Mouse (Mus musculus) olfactory bulb, adult 2 months (tissue): ENCODE data around the gene Mgmt. TPM values are rescaled to one million over a fixed set of nuclear protein-coding genes. Genes with fewer than 3 reads are reported as not detected.

ENCODE experiments used
- H3K27ac ChIP-seq: fragments of 200-500 bp; 2 replicates; pipeline ENCODE4 v1.5.1; 2012; ENCODE audit warnings: low read depth, low read length; ENCODE audit not compliant: insufficient read depth
- H3K4me1 ChIP-seq: fragments of 200-500 bp; 2 replicates; pipeline ENCODE4 v1.6.1; 2012; ENCODE audit warnings: low read length; ENCODE audit not compliant: control insufficient read depth, insufficient read depth
- H3K4me3 ChIP-seq: fragments of 200-500 bp; 2 replicates; pipeline ENCODE4 v1.5.1; 2012; ENCODE audit warnings: mild to moderate bottlenecking, low read depth, low read length, moderate library complexity; ENCODE audit not compliant: insufficient read depth
- CTCF ChIP-seq: fragments of 200-500 bp; IDR thresholded peaks from 2 replicates; pipeline ENCODE4 v1.5.1; 2012; ENCODE audit warnings: low read depth, mild to moderate bottlenecking, low read length, moderate library complexity; ENCODE audit not compliant: insufficient read depth
- POLR2A ChIP-seq: fragments of 200-500 bp; IDR thresholded peaks from 2 replicates; pipeline ENCODE4 v1.6.1; 2012; ENCODE audit warnings: mild to moderate bottlenecking, low read depth, low read length, moderate library complexity; ENCODE audit not compliant: insufficient read depth
- WGBS: fragments of 180-500 bp; shearing (Covaris S2); methylation state at CpG from one replicate; pipeline ENCODE4 v1.1.7; 2018; 5-methylcytosine and 5-hydroxymethylcytosine counted together
- polyA plus RNA-seq: library from polyadenylated mRNA; stranded (reverse); fragments of >200 nt; gene quantifications from 2 replicates; pipeline ENCODE4 v1.2.4, GENCODE M21; 2012; ENCODE audit warnings: low replicate concordance; ENCODE audit not compliant: missing spikeins, insufficient read depth, insufficient read length

Mgmt gene
- polyA plus RNA-seq, 1 experiment: not detected

DNA sequence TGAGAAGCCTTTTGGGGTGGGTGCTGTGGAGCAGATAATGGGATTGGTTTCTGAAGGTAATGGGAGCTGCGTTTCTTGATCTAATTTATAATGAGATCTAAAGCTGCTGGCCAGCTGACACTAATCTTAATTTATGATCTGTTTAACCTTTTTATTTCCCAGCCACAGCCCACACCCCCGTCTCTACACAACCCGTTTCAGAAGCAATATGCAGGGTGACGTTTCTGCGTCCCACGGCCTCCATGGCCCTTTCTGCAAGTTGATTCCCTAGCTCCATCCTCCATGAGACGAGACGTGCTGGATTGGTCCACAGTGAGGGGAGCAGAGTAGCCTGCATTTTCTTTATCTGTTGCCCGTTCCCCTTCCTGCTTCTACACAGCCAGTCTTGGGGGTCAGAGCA, 31.8 kb downstream of the Mgmt start:
- Histone ChIP-seq H3K27ac (no peak overlapping the region), H3K4me3 (no peak overlapping the region), H3K4me1 (peaks cover 4% of the 10 kb centered on the region)
- no peak for TF ChIP-seq CTCF
- TF ChIP-seq POLR2A: no peak
- 91% methylated on average over 9 of the region's 9 CpGs for WGBS

DNA sequence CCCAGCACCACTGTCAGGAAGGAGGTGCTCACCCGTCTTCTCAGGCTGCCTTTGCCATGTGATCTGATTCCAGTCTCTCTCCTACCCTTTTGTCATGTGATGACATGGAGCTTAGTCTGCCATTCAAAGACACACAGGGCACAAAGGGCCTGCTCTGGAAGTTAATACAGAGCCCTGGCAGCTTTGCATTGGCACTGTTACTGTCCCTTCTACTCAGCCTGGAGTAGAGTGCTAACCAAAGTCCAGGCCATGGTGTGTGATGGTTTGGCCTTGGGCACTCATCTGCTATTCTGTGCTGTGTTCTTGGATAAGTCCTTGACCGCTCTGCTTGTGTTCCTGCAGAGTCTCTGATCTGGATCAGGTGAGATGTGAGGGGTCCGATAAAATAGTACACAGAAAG, 36.0 kb downstream of the Mgmt start:
- Histone ChIP-seq H3K4me1 (no peaks in the 10 kb centered on the region), H3K4me3 (no peak overlapping the region), H3K27ac (no peak overlapping the region)
- WGBS: 94% methylated on average over 3 of the region's 3 CpGs
- TF ChIP-seq CTCF (no peak), POLR2A (no peak)

DNA sequence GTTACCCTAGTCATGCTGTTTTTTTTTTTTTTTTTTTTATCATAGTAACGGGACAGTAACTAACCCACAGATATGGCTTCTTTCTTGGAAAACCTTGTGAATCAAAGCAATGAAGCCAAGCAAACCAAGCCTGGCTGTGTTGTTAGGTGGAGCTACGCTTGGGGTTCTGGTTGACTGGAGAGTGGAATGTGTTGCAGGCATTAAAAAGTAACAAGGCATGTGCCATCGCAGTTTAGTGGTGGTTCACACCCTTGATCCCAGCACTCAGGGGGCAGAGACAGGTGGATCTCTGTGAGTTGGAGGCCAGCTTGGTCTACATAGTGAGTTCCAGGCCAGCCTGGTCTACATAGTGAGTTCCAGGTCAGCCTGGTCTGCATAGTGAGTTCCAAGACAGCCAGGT, 39.0 kb downstream of the Mgmt start:
- Histone ChIP-seq H3K4me1 (no peaks in the 10 kb centered on the region), H3K27ac (no peak overlapping the region), H3K4me3 (no peak overlapping the region)
- over 99% methylated on average over 3 of the region's 3 CpGs for WGBS
- TF ChIP-seq POLR2A (no peak), CTCF (no peak)

DNA sequence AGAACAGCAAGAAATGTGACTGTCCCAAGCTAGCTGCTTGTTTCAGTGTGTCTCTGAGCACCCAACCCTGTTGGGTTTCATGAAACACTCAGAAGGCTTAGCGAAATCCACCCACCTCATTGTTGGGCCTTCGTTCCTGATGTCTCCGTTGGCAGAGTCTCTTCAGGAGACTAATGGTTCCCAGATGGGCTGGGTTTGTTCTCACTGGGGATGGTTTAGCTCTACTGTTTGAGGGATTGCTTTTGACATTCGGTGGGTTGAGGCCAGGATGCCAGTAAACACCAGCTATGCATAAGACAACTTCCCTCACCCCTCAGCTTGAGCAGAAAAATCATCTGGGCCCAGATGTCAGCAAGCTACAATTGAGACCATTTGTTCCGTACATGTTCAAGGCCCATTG, 39.9 kb downstream of the Mgmt start:
- WGBS: 82% methylated on average over 5 of the region's 5 CpGs
- TF ChIP-seq POLR2A (no peak), CTCF (no peak)
- H3K4me1 ChIP-seq: no peaks in the 10 kb centered on the region
- H3K27ac ChIP-seq: no peak overlapping the region
- no peak overlapping the region for H3K4me3 ChIP-seq

DNA sequence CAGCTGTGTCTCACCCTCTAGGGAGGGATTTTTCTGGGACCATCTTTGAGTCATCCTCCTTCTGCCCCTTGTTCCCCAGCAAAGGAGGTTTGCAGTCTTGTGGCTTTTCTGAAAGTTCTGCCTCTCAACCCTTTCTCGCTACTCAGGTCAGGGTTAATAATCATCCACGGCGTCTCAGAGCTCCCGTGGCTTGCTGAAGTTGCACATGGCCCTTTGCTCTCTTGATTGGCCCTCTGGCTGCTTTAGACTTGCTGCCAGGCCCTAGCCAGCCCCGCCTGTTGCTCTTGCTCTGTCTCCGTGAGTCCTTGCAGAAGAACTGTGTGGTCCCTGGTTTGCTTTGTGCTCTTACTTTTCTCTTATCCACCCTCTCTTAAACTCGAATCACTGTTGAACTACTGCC, 40.4 kb downstream of the Mgmt start:
- Histone ChIP-seq H3K27ac (no peak overlapping the region), H3K4me3 (no peak overlapping the region), H3K4me1 (no peaks in the 10 kb centered on the region)
- WGBS: 90% methylated on average over 7 of the region's 7 CpGs
- no peak for TF ChIP-seq POLR2A
- TF ChIP-seq CTCF: no peak

DNA sequence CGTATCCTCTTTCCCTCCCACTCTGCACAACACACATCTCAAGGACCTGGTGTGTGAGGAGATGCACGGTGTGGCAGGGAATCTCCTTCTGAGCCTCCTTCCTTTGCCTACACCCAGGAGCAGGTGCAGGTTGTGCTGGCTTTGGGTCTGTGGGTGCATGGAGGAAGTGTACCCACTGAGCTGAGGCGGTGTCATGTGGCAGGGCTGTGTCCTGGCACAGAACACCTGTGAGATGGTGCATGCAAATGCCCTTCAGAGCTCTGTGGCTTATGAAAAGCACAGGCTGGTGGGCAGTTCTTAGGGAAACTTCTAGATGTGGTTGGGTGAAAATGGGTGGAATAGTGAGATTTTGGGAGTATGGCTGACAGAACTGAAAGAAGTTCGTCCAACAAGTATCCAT, 44.0 kb downstream of the Mgmt start:
- 88% methylated on average over 4 of the region's 4 CpGs for WGBS
- Histone ChIP-seq H3K4me1 (no peaks in the 10 kb centered on the region), H3K27ac (no peak overlapping the region), H3K4me3 (no peak overlapping the region)
- no peak for TF ChIP-seq POLR2A
- TF ChIP-seq CTCF: no peak

DNA sequence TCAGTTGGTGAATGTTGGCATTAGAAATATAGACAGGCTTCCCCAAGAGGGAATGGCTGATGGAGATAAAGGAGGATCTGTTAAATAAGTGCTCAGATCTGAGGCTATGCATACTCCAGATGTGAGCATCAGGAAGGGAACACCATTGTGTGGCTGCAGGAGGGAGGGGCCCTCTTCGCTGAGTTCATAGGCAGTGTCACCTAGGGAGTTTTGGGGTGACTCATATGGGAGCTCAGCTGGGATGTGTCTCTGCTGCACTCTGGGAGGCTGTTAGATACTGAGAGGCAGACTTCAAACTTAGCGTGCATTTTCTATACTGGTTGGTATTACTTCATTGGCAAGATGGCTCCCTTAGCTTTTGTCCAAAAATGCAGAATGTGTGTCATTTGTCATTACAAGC, 48.0 kb downstream of the Mgmt start:
- Histone ChIP-seq H3K4me1 (no peaks in the 10 kb centered on the region), H3K27ac (no peak overlapping the region), H3K4me3 (no peak overlapping the region)
- 88% methylated on average over 2 of the region's 2 CpGs for WGBS
- TF ChIP-seq POLR2A (no peak), CTCF (no peak)

DNA sequence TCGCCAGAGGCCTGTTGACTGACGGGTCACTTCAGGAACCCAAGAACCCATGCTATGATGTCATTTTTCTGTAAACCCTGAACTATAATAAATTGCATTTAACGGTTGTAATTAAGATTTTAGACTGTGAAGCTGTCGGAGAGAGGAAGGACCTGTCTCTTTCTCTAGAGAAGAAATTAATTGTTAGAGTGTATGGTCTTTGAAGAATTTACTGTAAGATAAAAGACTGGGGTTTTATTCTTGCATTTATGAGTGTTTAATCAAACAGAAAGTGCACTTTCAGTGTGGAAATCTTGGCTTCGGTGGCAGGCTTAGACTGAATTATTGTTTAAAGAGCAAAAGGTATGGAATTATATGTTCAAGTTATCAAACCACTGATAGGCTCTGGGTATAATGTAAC, 49.5 kb downstream of the Mgmt start:
- TF ChIP-seq CTCF (no peak), POLR2A (no peak)
- Histone ChIP-seq H3K4me1 (no peaks in the 10 kb centered on the region), H3K27ac (no peak overlapping the region), H3K4me3 (no peak overlapping the region)
- WGBS: 78% methylated on average over 5 of the region's 5 CpGs

DNA sequence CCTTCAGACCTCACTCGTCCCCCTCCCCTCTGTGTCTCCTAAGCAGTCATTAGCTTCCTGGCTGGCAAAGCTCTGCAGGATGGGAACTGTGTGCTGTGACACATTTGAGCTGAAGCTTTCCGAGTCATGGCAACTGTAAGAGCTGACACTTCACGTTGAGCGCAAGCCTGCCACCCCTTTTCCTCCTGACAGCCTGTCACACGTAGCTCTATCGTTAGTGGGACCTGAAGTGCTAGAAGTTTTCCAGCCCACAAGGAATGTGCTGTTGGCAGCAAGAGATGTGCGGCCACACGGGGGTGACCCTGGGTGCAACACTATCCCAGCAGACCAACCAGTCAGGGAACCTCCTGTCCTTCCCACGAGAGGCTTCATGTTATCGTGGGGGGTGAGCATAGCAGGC, 51.3 kb downstream of the Mgmt start:
- H3K4me3 ChIP-seq: no peak overlapping the region
- WGBS: 64% methylated on average over 10 of the region's 10 CpGs
- no peaks in the 10 kb centered on the region for H3K4me1 ChIP-seq
- TF ChIP-seq POLR2A: no peak
- TF ChIP-seq CTCF: no peak
- no peak overlapping the region for H3K27ac ChIP-seq

DNA sequence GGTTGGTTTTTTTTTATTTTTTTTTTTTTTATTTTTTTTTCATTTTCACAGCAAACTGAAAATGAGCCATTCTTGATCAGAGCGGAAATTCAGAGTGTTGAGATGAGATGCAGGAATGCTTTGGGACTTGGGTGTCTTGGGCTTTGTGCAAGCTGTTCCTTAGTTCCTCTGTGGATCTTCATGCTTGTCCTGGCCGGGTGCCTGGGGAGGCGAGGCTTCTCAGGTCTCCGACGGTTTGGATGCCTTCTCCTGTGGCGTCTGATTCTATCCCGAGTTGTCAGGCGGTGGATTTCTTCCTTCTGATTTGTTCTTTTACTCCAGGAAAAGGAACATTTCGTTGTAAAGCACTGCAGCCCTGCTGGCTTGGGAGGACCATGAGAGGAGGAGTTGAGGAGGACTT, 51.7 kb downstream of the Mgmt start:
- no peak overlapping the region for H3K27ac ChIP-seq
- no peaks in the 10 kb centered on the region for H3K4me1 ChIP-seq
- 77% methylated on average over 9 of the region's 9 CpGs for WGBS
- TF ChIP-seq POLR2A (no peak), CTCF (no peak)
- H3K4me3 ChIP-seq: no peak overlapping the region
